Comparison of ENCODE assay signal across 23 mouse cellular contexts in genomic region chr9:60491079-60491478, GRCm38 (mm10). TPM values are rescaled to one million over a fixed set of nuclear protein-coding genes. Genes with fewer than 3 reads are reported as not detected.
DNase-seq lines count a peak whose midpoint lies in the region; ATAC-seq and TF ChIP-seq lines count a peak whose summit lies in the region.
"Had no signal": no experiment of that assay in that cellular context is flagged by ENCODE, and none has a peak within 500 bp of the region (broad histone marks: within the 10 kb centered on the region; RNA-seq: fewer than 3 reads in every experiment).

No protein-coding gene starts in this region.

- peak overlapping the region; percentile 38 for H3K27ac ChIP-seq in intestine, embryonic 16.5 days (ENCODE audit: low read length)
- H3K27ac ChIP-seq in intestine, embryonic 15.5 days, result no peak overlapping the region
- H3K27ac ChIP-seq in embryonic facial prominence, embryonic 15.5 days (replicated peaks), result 0 out of 2 replicates have a peak overlapping the region, but pooled peaks have one; percentile 6
- H3K27ac ChIP-seq in limb, embryonic 14.5 days (replicated peaks; ENCODE audit: low read depth, low read length), result peak overlapping the region; percentile 53
- H3K27ac ChIP-seq: forebrain, embryonic 10.5 days; heart, adult 2 months; heart, embryonic 15.5 days; hindbrain, embryonic 10.5 days; hindbrain, embryonic 14.5 days had no signal

- H3K9ac ChIP-seq in intestine, embryonic 16.5 days (ENCODE audit: low read depth, low read length), result no peak overlapping the region
- H3K9ac ChIP-seq in intestine, embryonic 15.5 days, result no peak overlapping the region
- H3K9ac ChIP-seq in embryonic facial prominence, embryonic 15.5 days, result no peak overlapping the region
- H3K9ac ChIP-seq in limb, embryonic 14.5 days (ENCODE audit: low read depth, low read length, severe bottlenecking), result no peak overlapping the region
- H3K9ac ChIP-seq: heart, embryonic 15.5 days; hindbrain, embryonic 14.5 days had no signal

- no peak overlapping the region for H3K4me2 ChIP-seq in intestine, embryonic 16.5 days (ENCODE audit: low read depth, low read length)
- H3K4me2 ChIP-seq in intestine, embryonic 15.5 days (replicated peaks), result no peak overlapping the region
- H3K4me2 ChIP-seq in embryonic facial prominence, embryonic 15.5 days (replicated peaks), result no peak overlapping the region
- 0 out of 2 replicates have a peak overlapping the region, but pooled peaks have one; percentile 25 for H3K4me2 ChIP-seq in limb, embryonic 14.5 days (replicated peaks; ENCODE audit: low read depth, low read length, severe bottlenecking)
- H3K4me2 ChIP-seq: heart, embryonic 11.5 days; heart, embryonic 15.5 days; hindbrain, embryonic 14.5 days had no signal

- peaks cover 49% of the 10 kb centered on the region for H3K4me1 ChIP-seq in intestine, embryonic 16.5 days (ENCODE audit: control insufficient read depth, insufficient read depth, low read length)
- peaks cover 30% of the 10 kb centered on the region for H3K4me1 ChIP-seq in intestine, embryonic 15.5 days (replicated peaks)
- H3K4me1 ChIP-seq in embryonic facial prominence, embryonic 15.5 days, result peaks cover 20% of the 10 kb centered on the region
- peaks cover 40% of the 10 kb centered on the region for H3K4me1 ChIP-seq in limb, embryonic 14.5 days (ENCODE audit: control insufficient read depth, insufficient read depth, low read length)
- H3K4me1 ChIP-seq: forebrain, embryonic 10.5 days; hindbrain, embryonic 10.5 days had no signal

- 92% methylated on average over 8 of the region's 8 CpGs for WGBS in intestine, embryonic 16.5 days
- WGBS in intestine, embryonic 15.5 days, result 85% methylated on average over 8 of the region's 8 CpGs
- 82% methylated on average over 8 of the region's 8 CpGs for WGBS in embryonic facial prominence, embryonic 15.5 days
- WGBS in limb, embryonic 14.5 days, result 40% methylated on average over 8 of the region's 8 CpGs

- no peak for TF ChIP-seq POLR2A in limb, embryonic 14.5 days (IDR thresholded peaks at IDR 0.05; ENCODE audit: borderline replicate concordance, extremely low read depth, insufficient read depth, insufficient read length)

- peak; percentile 36 for DNase-seq in limb, embryonic 14.5 days (ENCODE audit: low spot score)
- no peak for DNase-seq in kidney, postnatal 10 days
- DNase-seq in right cerebral cortex, adult 2 months (ENCODE audit: low spot score in 2 of 2), result no peak
- DNase-seq in cerebellum, postnatal 14 days, result no peak
- DNase-seq: adrenal gland, adult 2 months; adrenal gland, postnatal 25 days; cerebellum, adult 8-10 months; cerebellum, postnatal 25 days; gastrocnemius, postnatal 10 days; heart, adult 2 months; heart, postnatal 14 days had no signal

- no peaks in the 10 kb centered on the region for H3K9me3 ChIP-seq in intestine, embryonic 16.5 days (ENCODE audit: control insufficient read depth, low read length)
- no peaks in the 10 kb centered on the region for H3K9me3 ChIP-seq in intestine, embryonic 15.5 days
- H3K9me3 ChIP-seq in embryonic facial prominence, embryonic 15.5 days (replicated peaks), result no peaks in the 10 kb centered on the region
- H3K9me3 ChIP-seq in limb, embryonic 14.5 days (ENCODE audit: control insufficient read depth, low read length), result no peaks in the 10 kb centered on the region
- H3K9me3 ChIP-seq: forebrain, embryonic 10.5 days; heart, embryonic 15.5 days; hindbrain, embryonic 10.5 days had no signal

- H3K4me3 ChIP-seq in intestine, embryonic 16.5 days (ENCODE audit: low read length), result no peak overlapping the region
- no peak overlapping the region for H3K4me3 ChIP-seq in intestine, embryonic 15.5 days (replicated peaks)
- no peak overlapping the region for H3K4me3 ChIP-seq in embryonic facial prominence, embryonic 15.5 days (replicated peaks)
- no peak overlapping the region for H3K4me3 ChIP-seq in limb, embryonic 14.5 days (replicated peaks; ENCODE audit: low read length)
- H3K4me3 ChIP-seq: forebrain, embryonic 10.5 days; heart, adult 2 months; heart, embryonic 15.5 days; hindbrain, embryonic 10.5 days had no signal

- ATAC-seq in intestine, embryonic 16.5 days, result no peak
- no peak for ATAC-seq in intestine, embryonic 15.5 days
- ATAC-seq in embryonic facial prominence, embryonic 15.5 days (ENCODE audit: insufficient number of reproducible peaks, low FRiP score, low TSS enrichment, low read depth), result no peak
- ATAC-seq in limb, embryonic 14.5 days (ENCODE audit: low FRiP score, low read depth), result 0 out of 2 replicates have a peak, but pooled peaks have one; percentile 10
- ATAC-seq: forebrain, embryonic 16.5 days; intestine, postnatal 0 days; Patski had no signal

- no peaks in the 10 kb centered on the region for H3K36me3 ChIP-seq in intestine, embryonic 16.5 days (ENCODE audit: control insufficient read depth, insufficient read depth, low read length)
- no peaks in the 10 kb centered on the region for H3K36me3 ChIP-seq in intestine, embryonic 15.5 days
- no peaks in the 10 kb centered on the region for H3K36me3 ChIP-seq in embryonic facial prominence, embryonic 15.5 days
- no peaks in the 10 kb centered on the region for H3K36me3 ChIP-seq in limb, embryonic 14.5 days (ENCODE audit: control insufficient read depth, insufficient read depth, low read length)
- H3K36me3 ChIP-seq: forebrain, embryonic 10.5 days; heart, embryonic 15.5 days; hindbrain, embryonic 10.5 days had no signal

- no peaks in the 10 kb centered on the region for H3K27me3 ChIP-seq in intestine, embryonic 16.5 days (replicated peaks; ENCODE audit: control insufficient read depth, insufficient read depth, low read length)
- H3K27me3 ChIP-seq in intestine, embryonic 15.5 days (replicated peaks), result no peaks in the 10 kb centered on the region
- no peaks in the 10 kb centered on the region for H3K27me3 ChIP-seq in embryonic facial prominence, embryonic 15.5 days
- H3K27me3 ChIP-seq in limb, embryonic 14.5 days (ENCODE audit: control insufficient read depth, insufficient read depth, low read length), result no peaks in the 10 kb centered on the region
- H3K27me3 ChIP-seq: CH12.LX; heart, embryonic 15.5 days had no signal

RNA-seq across cellular contexts. Expression of gene Thsd4, which starts 30.8 kb away (rescaled TPM):
- 17.5 and 20.2 TPM in 2 replicates for polyA plus RNA-seq in intestine, embryonic 16.5 days (2015; fragmentation: Nextera tagmentation; extraction: Ambion mirVana)
- polyA plus RNA-seq in intestine, embryonic 15.5 days (2015; fragmentation: Nextera tagmentation; extraction: Ambion mirVana), result 23.2 and 25.8 TPM in 2 replicates
- 26.0 and 30.6 TPM in 2 replicates for polyA plus RNA-seq in embryonic facial prominence, embryonic 15.5 days (2015; fragmentation: Nextera tagmentation; extraction: Ambion mirVana)
- 30.8 and 37.7 TPM in 2 replicates for polyA plus RNA-seq in limb, embryonic 14.5 days (2012; rRNA removed)
- 31.2 and 36.5 TPM in 2 replicates for polyA plus RNA-seq in limb, embryonic 14.5 days (2014; fragmentation: Nextera tagmentation; extraction: Ambion mirVana)
